Mouse (Mus musculus): ENCODE measurements around the gene Rptor. TPM values are rescaled to one million over a fixed set of nuclear protein-coding genes. Genes with fewer than 3 reads are reported as not detected.

The Rptor gene
- polyA plus RNA-seq, 1 experiment from 2014 or later = 12.5 TPM

DNA sequence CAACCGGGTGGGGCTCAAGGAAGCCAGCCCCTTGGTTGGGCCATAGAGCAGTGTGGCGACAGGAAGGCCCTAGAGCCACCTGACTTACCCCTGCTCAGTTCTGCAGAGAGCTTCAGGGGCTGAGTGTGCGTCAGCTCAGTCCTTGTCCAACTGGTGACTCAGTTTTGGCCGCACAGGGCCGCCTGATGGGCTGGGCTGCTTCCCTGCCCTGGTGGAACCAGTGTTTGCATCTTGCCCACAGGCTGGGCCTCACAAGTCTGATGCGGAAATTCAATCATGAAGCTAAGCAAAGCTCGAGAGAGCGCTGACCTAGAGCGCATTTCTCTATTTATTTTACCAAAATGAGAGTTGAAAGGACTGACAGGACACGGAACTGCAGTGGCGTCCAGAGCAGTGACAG, 296.3 kb downstream of the Rptor start:
- Histone ChIP-seq H3K9me3 (no peaks in the 10 kb centered on the region), H3K27ac (no peak overlapping the region), H3K4me3 (no peak overlapping the region), H3K36me3 (peaks cover 62% of the 10 kb centered on the region), H3K9ac (no peak overlapping the region), H3K27me3 (no peaks in the 10 kb centered on the region), H3K4me2 (no peak overlapping the region), H3K4me1 (no peaks in the 10 kb centered on the region)
- WGBS = 89% methylated on average over 11 of the region's 11 CpGs
- ATAC-seq (ENCODE audit: insufficient number of reproducible peaks, insufficient read depth, low FRiP score, low TSS enrichment, low read depth) = no peak

DNA sequence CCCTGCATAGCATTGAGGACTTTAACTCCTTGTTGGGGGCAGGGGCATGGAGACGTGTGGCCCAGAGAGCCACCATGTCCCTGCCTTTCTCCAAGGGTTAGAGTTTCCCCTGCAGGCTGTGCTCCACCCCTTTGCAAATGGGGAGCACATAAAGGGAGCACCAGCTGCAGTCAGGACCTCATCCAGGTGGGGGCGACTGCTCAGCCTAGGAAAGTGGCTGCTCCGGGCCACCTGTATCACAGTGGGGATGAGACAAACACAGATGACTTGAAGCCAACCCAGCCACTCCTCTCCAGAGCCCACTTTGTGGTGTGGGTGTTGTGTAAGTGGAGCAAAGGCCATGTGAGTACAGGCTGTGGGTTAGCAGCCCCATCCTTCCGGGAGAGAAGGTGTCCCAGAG, 298.5 kb downstream of the Rptor start:
- Histone ChIP-seq H3K27ac (no peak overlapping the region), H3K27me3 (peaks cover 5% of the 10 kb centered on the region; the same call in 1 of the 2 replicates), H3K9ac (no peak overlapping the region), H3K4me3 (no peak overlapping the region), H3K9me3 (no peaks in the 10 kb centered on the region), H3K36me3 (peaks cover 40% of the 10 kb centered on the region), H3K4me2 (no peak overlapping the region), H3K4me1 (0 out of 2 replicates have a peak, but pooled peaks cover 8% of the 10 kb centered on the region)
- WGBS = 71% methylated on average over 4 of the region's 4 CpGs
- ATAC-seq (ENCODE audit: insufficient number of reproducible peaks, insufficient read depth, low FRiP score, low TSS enrichment, low read depth) = no peak

DNA sequence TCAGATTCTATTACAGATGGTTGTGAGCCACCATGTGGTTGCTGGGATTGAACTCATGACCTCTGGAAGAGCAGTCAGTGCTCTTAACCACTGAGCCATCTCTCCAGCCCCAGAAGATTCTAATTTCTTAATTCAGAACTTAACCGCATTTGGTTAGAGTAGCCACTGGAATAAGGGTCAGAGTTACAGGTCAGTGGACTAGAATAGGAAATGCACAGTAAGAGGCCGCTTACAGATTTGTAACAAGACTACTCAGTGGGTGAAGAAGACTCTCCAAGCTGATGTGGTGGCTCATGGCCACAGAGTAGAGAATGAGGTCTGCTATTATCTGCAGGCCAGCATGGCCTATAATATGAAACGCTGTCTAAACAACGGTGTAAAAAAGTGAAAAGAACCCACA, 300.2 kb downstream of the Rptor start:
- Histone ChIP-seq H3K4me2 (no peak overlapping the region), H3K36me3 (peaks cover 26% of the 10 kb centered on the region), H3K27me3 (peaks cover 17% of the 10 kb centered on the region), H3K9me3 (no peaks in the 10 kb centered on the region), H3K4me3 (no peak overlapping the region), H3K4me1 (0 out of 2 replicates have a peak, but pooled peaks cover 8% of the 10 kb centered on the region), H3K27ac (no peak overlapping the region), H3K9ac (no peak overlapping the region)
- WGBS = 82% methylated on average over 4 of the region's 4 CpGs
- ATAC-seq (ENCODE audit: insufficient number of reproducible peaks, insufficient read depth, low FRiP score, low TSS enrichment, low read depth) = no peak

DNA sequence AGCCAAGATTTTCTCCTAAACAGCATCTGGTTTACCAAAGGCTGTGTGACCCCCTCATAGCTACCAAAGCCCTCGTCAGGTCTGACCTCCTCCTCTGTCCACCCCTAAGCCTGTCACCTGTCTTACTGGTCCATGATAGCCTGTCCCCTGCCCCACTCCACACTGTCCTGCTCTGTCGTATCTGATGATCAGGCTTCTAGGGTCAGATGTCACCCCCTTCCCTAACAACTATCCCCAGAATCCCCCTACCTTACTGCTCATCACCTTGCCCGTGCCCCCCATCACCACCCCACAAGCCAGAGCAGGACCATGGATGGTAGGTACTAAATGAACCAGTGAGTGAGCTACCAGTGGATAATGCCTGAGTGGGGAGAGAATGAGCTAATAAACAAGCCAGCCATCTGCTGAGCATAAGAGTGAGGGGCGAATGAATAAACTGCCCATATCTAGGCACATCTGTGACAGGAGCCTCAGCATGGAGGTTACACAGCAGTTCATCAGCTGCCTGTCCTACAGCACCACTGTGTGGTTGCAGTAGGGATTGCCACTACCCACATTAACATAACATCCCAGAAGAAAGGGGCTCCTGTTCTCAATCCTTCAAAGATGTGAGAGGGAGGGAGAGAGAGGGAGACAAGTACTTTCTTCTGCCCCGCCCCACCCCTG, 302.0 kb downstream of the Rptor start:
- Histone ChIP-seq H3K36me3 (peaks cover 7% of the 10 kb centered on the region; the same call in 1 of the 2 replicates), H3K9me3 (no peaks in the 10 kb centered on the region), H3K27me3 (peaks cover 29% of the 10 kb centered on the region), H3K4me2 (no peak overlapping the region), H3K4me1 (peaks cover 14% of the 10 kb centered on the region), H3K9ac (no peak overlapping the region), H3K4me3 (no peak overlapping the region), H3K27ac (no peak overlapping the region)
- 31% methylated on average over 5 of the region's 5 CpGs for WGBS
- peak; percentile 54; the same call in 1 of the 2 replicates for ATAC-seq (ENCODE audit: insufficient number of reproducible peaks, insufficient read depth, low FRiP score, low TSS enrichment, low read depth)

DNA sequence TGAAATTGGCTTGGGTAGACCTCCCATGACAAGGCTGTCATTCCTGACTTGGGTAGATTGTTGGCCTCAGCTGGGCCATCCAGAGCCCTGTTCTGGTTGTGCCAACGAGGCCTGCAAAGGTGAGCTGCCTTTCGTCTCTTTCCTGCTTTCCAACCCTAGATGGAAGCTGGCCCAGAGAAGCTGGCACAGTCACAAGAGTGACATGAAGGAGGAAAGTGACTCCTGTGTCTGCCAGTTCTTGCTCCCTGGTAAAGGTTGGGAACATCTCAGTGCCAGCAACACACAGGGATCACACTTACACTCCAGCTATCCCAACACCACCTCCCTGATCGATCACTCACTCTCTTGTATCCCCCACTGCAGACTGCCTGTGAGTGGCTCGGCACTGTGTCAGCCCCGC, 303.1 kb downstream of the Rptor start:
- ATAC-seq (ENCODE audit: insufficient number of reproducible peaks, insufficient read depth, low FRiP score, low TSS enrichment, low read depth) = no peak
- WGBS = 86% methylated on average over 5 of the region's 5 CpGs
- Histone ChIP-seq H3K36me3 (no peaks in the 10 kb centered on the region), H3K4me3 (no peak overlapping the region), H3K27ac (no peak overlapping the region), H3K9me3 (no peaks in the 10 kb centered on the region), H3K9ac (no peak overlapping the region), H3K4me1 (peaks cover 15% of the 10 kb centered on the region), H3K27me3 (peaks cover 29% of the 10 kb centered on the region), H3K4me2 (no peak overlapping the region)

DNA sequence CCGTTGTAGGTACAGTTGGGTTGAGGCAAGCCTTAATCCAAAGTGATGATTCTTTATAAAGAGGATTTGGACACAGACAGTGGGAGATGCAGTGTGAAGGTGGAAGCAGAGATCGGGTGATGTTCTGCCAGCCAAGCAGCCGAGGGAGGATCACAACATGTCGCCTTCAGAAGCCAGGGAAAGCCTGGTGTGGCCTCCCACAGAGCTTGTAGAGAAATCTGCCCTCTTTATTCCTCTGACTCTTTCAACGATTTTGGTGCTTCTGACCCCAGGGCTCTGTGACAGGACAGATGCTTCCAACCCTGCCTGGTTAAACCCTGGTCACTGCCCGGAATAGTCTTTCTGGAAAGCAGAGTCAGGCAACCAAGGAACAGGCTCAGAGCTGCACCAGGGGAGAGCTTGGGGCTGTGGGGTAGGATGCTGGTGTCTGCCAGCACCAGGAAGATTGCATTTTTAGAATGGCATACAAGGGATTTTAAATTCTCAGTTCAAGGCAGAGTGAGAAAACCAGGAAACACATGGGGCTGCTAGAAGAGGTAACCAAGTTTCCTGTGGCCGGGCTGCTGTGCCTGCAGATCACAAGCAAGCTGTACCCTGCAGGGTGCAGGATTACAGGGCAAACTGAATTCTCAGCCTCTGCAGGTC, 304.4 kb downstream of the Rptor start:
- peak overlapping the region; percentile 36; the same call in 1 of the 2 replicates for H3K9ac ChIP-seq
- H3K4me3 ChIP-seq = no peak overlapping the region
- 40% methylated on average over 7 of the region's 7 CpGs for WGBS

DNA sequence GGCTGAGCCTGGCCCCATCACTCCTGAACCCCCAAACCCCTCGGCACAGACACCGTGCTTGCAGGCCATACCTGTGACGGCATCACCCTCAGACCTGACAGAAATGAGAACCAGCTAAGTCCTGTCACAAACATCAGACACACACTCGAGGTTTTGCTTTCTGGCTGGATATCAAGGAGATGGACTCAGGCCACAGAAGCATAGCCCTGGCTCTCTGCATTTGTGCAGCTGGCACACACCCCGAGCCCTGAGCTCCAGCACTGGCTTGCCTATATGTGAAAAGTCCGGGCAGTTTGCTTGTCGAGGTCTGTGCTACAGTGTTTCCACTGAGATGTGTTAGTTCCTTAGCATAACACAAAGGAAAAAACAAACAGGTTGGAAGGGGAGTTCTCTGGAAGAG, 305.0 kb downstream of the Rptor start:
- Histone ChIP-seq H3K9me3 (no peaks in the 10 kb centered on the region), H3K36me3 (no peaks in the 10 kb centered on the region), H3K4me2 (no peak overlapping the region; the same call in 1 of the 2 replicates), H3K9ac (peak overlapping the region; percentile 36; the same call in 1 of the 2 replicates), H3K4me1 (peaks cover 17% of the 10 kb centered on the region), H3K27me3 (peaks cover 29% of the 10 kb centered on the region), H3K4me3 (no peak overlapping the region), H3K27ac (no peak overlapping the region)
- ATAC-seq (ENCODE audit: insufficient number of reproducible peaks, insufficient read depth, low FRiP score, low TSS enrichment, low read depth) = no peak
- WGBS = 55% methylated on average over 7 of the region's 7 CpGs

More for the DNA sequence above, 304.4 kb downstream of the Rptor start:
- H3K9me3 ChIP-seq = no peaks in the 10 kb centered on the region
- peaks cover 15% of the 10 kb centered on the region for H3K4me1 ChIP-seq
- H3K4me2 ChIP-seq = no peak overlapping the region
- H3K27me3 ChIP-seq = peaks cover 29% of the 10 kb centered on the region
- ATAC-seq (ENCODE audit: insufficient number of reproducible peaks, insufficient read depth, low FRiP score, low TSS enrichment, low read depth) = no peak
- H3K27ac ChIP-seq = no peak overlapping the region
- no peaks in the 10 kb centered on the region for H3K36me3 ChIP-seq

DNA sequence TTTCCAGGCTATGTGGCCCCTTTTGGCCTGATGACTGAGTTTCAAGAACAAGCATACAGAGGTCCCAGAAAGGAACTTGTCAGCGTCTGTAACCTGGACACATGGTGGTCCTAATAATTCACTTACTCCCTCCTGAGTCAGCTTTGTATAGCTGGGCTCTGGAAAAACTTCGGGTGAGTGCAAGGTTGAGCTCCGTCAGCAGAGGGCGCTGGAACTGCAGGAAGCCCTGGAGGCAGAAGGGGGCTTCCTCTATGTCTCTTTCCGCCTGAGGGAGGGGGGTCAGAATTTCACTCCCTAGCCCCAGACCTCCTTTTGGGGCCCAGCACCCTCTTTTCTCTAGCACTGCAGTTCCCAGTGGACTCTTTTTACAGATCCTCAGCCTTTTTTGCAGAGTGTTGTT, 306.7 kb downstream of the Rptor start:
- under 1% methylated on average over 5 of the region's 5 CpGs for WGBS
- no peak for ATAC-seq (ENCODE audit: insufficient number of reproducible peaks, insufficient read depth, low FRiP score, low TSS enrichment, low read depth)
- no peaks in the 10 kb centered on the region for H3K36me3 ChIP-seq
- H3K4me2 ChIP-seq = peak overlapping the region; percentile 30
- peaks cover 25% of the 10 kb centered on the region for H3K4me1 ChIP-seq
- no peaks in the 10 kb centered on the region for H3K9me3 ChIP-seq
- no peak overlapping the region for H3K4me3 ChIP-seq
- H3K27ac ChIP-seq = no peak overlapping the region
- no peak overlapping the region for H3K9ac ChIP-seq
- peaks cover 29% of the 10 kb centered on the region for H3K27me3 ChIP-seq

DNA sequence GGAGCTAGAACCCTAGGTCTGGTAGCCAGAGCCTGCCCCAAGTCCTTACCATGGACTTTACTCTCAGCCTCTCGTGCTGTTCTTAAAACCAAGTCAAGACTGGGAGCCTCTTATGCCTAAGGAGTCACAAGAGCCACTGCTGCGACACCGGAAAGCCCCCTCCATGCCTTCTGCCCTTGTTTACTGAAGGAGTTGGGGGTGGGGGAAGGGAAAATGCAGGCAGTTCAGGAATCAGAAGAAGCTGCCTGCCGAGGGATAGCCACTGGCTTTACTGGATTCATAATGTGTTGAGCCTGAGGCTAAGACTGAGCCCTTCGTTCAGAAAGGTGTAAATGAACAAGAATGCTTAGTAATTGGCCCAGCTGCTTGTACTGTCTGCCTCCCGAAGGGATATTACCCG, 310.1 kb downstream of the Rptor start:
- H3K27ac ChIP-seq = no peak overlapping the region
- H3K4me3 ChIP-seq = peak overlapping the region; percentile 92
- H3K36me3 ChIP-seq = peaks cover 24% of the 10 kb centered on the region
- ATAC-seq (ENCODE audit: insufficient number of reproducible peaks, insufficient read depth, low FRiP score, low TSS enrichment, low read depth) = no peak
- H3K4me1 ChIP-seq = peaks cover 35% of the 10 kb centered on the region
- H3K9me3 ChIP-seq = no peaks in the 10 kb centered on the region
- H3K9ac ChIP-seq = peak overlapping the region; percentile 95
- peaks cover 13% of the 10 kb centered on the region for H3K27me3 ChIP-seq
- peak overlapping the region; percentile 96 for H3K4me2 ChIP-seq
- WGBS = 7% methylated on average over 7 of the region's 7 CpGs

DNA sequence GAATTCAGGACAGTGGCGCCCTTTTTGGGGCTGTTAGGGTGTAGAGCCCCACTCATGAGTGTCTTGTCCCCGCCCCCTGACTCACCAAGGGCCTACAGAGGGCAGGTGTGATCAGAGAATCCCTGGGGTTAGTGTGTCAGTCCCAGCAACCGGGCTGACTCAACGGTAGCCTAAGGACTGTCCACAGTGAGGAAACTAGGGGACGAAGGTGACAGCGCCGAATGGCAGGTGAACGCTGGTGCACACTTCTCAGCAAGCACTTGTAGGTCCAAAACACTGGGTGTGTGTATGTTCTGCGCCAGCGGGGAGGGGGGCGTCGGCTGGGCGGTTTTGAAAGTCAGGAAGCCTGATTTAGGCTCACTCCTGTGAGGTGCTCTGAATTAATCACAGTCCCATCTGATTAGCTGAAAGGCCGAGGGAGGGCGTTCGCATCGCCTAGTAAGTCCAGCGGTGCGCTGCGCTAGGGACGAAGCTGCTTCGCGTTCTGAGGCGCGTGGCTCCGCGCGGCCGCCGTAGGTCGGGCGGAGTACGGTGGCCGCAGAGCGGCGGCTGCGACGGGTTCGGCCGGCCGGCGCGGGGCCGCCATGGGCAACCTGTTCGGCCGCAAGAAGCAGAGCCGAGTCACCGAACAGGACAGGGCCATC, 310.7 kb downstream of the Rptor start, which contains the start of gene Chmp6:
Chmp6 (plus strand) TSS at position 151 of the 644 bp plus-strand sequence.
- peaks cover 30% of the 10 kb centered on the region for H3K36me3 ChIP-seq
- H3K4me1 ChIP-seq = peaks cover 35% of the 10 kb centered on the region
- peak within 1 kb of the TSS; percentile 92 for H3K4me3 ChIP-seq
- H3K27me3 ChIP-seq = peaks cover 7% of the 10 kb centered on the region
- H3K9me3 ChIP-seq = no peaks in the 10 kb centered on the region
- H3K4me2 ChIP-seq = peak within 1 kb of the TSS; percentile 96
- WGBS = under 1% methylated on average over 36 of the region's 48 CpGs
- H3K27ac ChIP-seq = peak within 1 kb of the TSS; percentile 84
- peak; percentile 29; the same call in 1 of the 2 replicates for ATAC-seq (ENCODE audit: insufficient number of reproducible peaks, insufficient read depth, low FRiP score, low TSS enrichment, low read depth)
- H3K9ac ChIP-seq = peak within 1 kb of the TSS; percentile 95

DNA sequence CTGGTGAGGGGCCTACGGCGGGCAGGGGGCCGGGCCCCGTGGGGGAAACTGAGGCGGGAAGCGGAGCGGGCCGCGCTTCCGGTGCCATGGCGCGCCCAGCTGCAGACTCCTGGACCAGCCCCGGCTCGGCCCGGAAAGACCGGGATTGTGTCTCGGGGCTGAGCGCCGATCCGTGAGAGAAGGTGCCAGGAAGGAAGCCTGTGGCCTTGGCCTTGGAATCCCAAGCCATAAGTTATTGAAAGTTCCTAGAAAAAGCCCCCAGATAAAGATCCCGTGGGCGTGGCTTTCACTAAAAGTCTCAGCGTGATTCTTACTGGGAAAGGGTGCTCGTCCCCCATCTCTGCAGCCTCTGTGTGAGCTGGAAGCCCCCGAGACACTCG, 311.2 kb downstream of the Rptor start:
- H3K4me2 ChIP-seq = peak overlapping the region; percentile 96
- peaks cover 35% of the 10 kb centered on the region for H3K4me1 ChIP-seq
- H3K4me3 ChIP-seq = peak overlapping the region; percentile 92
- ATAC-seq (ENCODE audit: insufficient number of reproducible peaks, insufficient read depth, low FRiP score, low TSS enrichment, low read depth) = peak; percentile 45; the same call in 1 of the 2 replicates
- H3K36me3 ChIP-seq = peaks cover 35% of the 10 kb centered on the region
- H3K9ac ChIP-seq = peak overlapping the region; percentile 95
- peaks cover 2% of the 10 kb centered on the region; the same call in 1 of the 2 replicates for H3K27me3 ChIP-seq
- H3K9me3 ChIP-seq = no peaks in the 10 kb centered on the region
- under 1% methylated on average over 26 of the region's 26 CpGs for WGBS
- peak overlapping the region; percentile 84 for H3K27ac ChIP-seq
